Mouse (Mus musculus) lung, embryonic 15.5 days (tissue): ENCODE data around the gene Sept4. TPM values are rescaled to one million over a fixed set of nuclear protein-coding genes. Genes with fewer than 3 reads are reported as not detected.
A peak's percentile ranks its signal among the peaks of the same experiment; 100 is the strongest.

Experiments used
- ATAC-seq: fragments of 200-750 bp; cut with Nextera tagmentation; 2 replicates; pipeline ENCODE4 v1.8.0; 2017; ENCODE audit warnings: moderate number of reproducible peaks, borderline replicate concordance; ENCODE audit not compliant: low FRiP score, low TSS enrichment; ENCODE audit errors: extremely low read depth
- H3K27ac ChIP-seq: fragments of 300-500 bp; sonication (generic); 2 replicates; pipeline ENCODE4 v1.5.1; 2015; ENCODE audit warnings: moderate library complexity, mild to moderate bottlenecking, inconsistent platforms
- H3K27me3 ChIP-seq: fragments of 300-500 bp; sonication (generic); 2 replicates; pipeline ENCODE4 v1.6.1; 2015; ENCODE audit warnings: inconsistent platforms
- H3K36me3 ChIP-seq: fragments of 300-500 bp; sonication (generic); 2 replicates; pipeline ENCODE4 v1.6.1; 2015; ENCODE audit warnings: inconsistent platforms
- H3K4me1 ChIP-seq: fragments of 300-500 bp; sonication (generic); 2 replicates; pipeline ENCODE4 v1.6.1; 2015; ENCODE audit warnings: inconsistent platforms
- H3K4me2 ChIP-seq: fragments of 300-500 bp; sonication (generic); 2 replicates; pipeline ENCODE4 v1.6.1; 2015; ENCODE audit warnings: inconsistent platforms, mild to moderate bottlenecking, moderate library complexity
- H3K4me3 ChIP-seq: fragments of 300-500 bp; sonication (generic); 2 replicates; pipeline ENCODE4 v1.5.1; 2015; ENCODE audit warnings: mild to moderate bottlenecking, inconsistent platforms
- H3K9ac ChIP-seq: fragments of 300-500 bp; sonication (generic); 2 replicates; pipeline ENCODE4 v1.6.1; 2015; ENCODE audit warnings: inconsistent platforms
- H3K9me3 ChIP-seq: fragments of 300-500 bp; sonication (generic); 2 replicates; pipeline ENCODE4 v1.6.1; 2016; ENCODE audit warnings: inconsistent platforms
- WGBS: fragments of 180-500 bp; shearing (Covaris S2); methylation state at CpG from one replicate; pipeline ENCODE4 v1.1.7; 2015; 5-methylcytosine and 5-hydroxymethylcytosine counted together
- polyA plus RNA-seq: library from polyadenylated mRNA; unstranded; fragments of >200 nt; fragmentation: Nextera tagmentation; extraction: Ambion mirVana; gene quantifications from 2 replicates; pipeline ENCODE4 v1.2.1, GENCODE M21; 2015

Sept4 gene
- 76.8 and 85.6 TPM in 2 replicates for polyA plus RNA-seq

DNA sequence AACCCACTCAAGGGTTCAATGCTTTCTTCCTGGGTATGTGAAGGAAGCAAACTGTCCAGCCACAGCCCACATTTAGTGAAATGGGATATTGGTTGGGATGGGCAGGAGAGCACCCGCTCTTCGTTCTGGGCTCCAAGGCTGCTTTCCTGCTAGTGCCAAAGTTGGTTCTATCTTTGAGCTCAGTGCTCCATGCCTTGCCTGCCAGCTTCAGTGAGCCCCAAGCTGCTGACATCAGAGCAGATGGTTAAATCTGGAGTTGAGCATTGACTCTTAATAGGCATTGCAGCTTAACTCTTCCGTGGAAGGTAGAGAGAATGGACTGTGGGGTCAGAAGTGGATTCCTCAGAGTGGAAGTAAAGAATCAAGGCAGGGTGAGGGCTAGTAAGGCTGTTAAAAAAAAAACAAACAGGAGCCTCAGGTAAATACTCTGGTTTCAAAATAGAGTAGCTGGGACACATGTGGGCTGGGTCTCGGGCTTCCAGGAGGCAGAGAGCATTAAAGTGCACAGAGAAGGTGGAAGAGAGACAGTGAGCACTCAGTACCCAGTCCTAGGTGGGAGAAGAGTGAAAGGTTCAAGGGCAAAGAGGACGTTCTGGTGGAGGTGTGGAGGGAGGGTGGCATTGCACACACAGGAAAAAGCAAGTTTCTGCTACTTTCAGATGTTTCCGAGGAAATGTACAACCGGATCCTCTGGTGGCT, at the start of gene Sept4:
Gene Sept4 (plus strand): TSS at position 649 of the 699 bp plus-strand sequence.
- Histone ChIP-seq H3K4me2 (no peak within 1 kb of the TSS), H3K4me1 (peaks cover 8% of the 10 kb centered on the region), H3K36me3 (no peaks in the 10 kb centered on the region), H3K27me3 (no peaks in the 10 kb centered on the region), H3K9ac (no peak within 1 kb of the TSS), H3K4me3 (no peak within 1 kb of the TSS), H3K9me3 (no peaks in the 10 kb centered on the region), H3K27ac (no peak within 1 kb of the TSS)
- ATAC-seq, result no peak
- WGBS, result 78% methylated on average over 7 of the region's 7 CpGs

DNA sequence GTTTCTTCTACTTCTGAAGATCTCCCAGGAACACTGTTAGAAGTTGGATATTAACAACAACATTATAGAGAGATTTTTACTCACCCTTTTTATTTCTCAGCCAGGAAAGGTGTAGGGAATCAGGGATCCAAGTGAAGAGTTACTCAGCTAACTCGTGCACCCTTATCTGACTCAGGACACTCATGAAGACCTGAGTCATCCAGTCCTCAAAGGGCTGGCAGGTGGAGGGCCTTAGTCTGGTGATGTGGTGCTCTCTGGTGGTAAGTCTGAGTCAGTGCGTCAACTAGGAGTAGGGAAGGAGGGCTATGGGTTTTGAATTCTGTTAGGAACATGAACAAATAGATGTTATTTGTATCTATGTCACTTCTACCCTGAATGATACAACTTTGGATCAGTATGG, 49.4 kb upstream of the Sept4 start:
- Histone ChIP-seq H3K36me3 (no peaks in the 10 kb centered on the region), H3K9ac (no peak overlapping the region), H3K27me3 (no peaks in the 10 kb centered on the region), H3K4me1 (no peaks in the 10 kb centered on the region), H3K4me3 (no peak overlapping the region), H3K4me2 (no peak overlapping the region), H3K9me3 (no peaks in the 10 kb centered on the region), H3K27ac (no peak overlapping the region)
- WGBS, result 11% methylated on average over 2 of the region's 2 CpGs
- ATAC-seq, result no peak

DNA sequence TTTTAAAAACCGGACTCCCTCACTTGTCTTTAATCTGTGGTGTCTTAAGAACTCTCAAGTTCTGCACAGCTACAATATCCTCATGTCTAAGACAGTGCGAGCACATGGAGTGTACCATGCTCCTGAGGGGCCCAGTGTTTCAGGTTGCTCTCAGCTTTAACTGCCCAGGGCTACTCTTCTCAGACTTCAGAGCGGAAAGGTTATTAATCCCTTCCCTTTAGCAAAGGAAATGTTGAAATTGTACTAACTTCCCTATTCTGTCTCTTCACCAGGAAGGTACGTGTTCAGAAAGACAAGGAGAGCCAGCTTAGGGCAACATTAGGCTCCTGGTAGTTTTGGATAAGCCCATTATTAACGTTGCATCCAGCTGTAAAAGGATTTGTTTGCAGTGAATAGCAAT, 45.2 kb upstream of the Sept4 start:
- no peak for ATAC-seq
- H3K9me3 ChIP-seq, result no peaks in the 10 kb centered on the region
- H3K4me2 ChIP-seq, result no peak overlapping the region
- H3K27ac ChIP-seq, result no peak overlapping the region
- no peak overlapping the region for H3K4me3 ChIP-seq
- WGBS, result 70% methylated on average over 5 of the region's 5 CpGs
- no peaks in the 10 kb centered on the region for H3K27me3 ChIP-seq
- H3K9ac ChIP-seq, result no peak overlapping the region
- H3K4me1 ChIP-seq, result no peaks in the 10 kb centered on the region
- H3K36me3 ChIP-seq, result no peaks in the 10 kb centered on the region

DNA sequence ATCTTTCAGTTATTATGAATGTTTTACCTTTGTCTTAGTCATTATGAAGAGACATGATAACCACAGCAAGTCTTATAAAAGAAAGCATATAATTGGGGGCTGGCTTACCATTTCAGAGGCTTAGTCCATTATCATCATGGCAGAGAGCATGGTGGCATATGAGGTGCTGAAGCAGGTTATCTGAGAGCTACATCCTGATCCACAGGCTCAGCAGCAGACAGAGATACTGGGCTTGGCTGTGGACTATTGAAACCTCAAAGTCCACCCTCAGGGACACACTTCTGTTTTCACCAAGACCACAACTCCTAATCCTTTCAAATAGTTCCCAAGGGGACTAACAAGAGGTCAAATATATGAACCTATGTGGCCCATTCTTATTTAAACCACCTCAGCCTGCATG, 44.7 kb upstream of the Sept4 start:
- H3K27ac ChIP-seq, result no peak overlapping the region
- H3K4me3 ChIP-seq, result no peak overlapping the region
- no peaks in the 10 kb centered on the region for H3K27me3 ChIP-seq
- H3K36me3 ChIP-seq, result no peaks in the 10 kb centered on the region
- no peaks in the 10 kb centered on the region for H3K9me3 ChIP-seq
- H3K4me2 ChIP-seq, result no peak overlapping the region
- no peak overlapping the region for H3K9ac ChIP-seq
- no peaks in the 10 kb centered on the region for H3K4me1 ChIP-seq
- ATAC-seq, result no peak

DNA sequence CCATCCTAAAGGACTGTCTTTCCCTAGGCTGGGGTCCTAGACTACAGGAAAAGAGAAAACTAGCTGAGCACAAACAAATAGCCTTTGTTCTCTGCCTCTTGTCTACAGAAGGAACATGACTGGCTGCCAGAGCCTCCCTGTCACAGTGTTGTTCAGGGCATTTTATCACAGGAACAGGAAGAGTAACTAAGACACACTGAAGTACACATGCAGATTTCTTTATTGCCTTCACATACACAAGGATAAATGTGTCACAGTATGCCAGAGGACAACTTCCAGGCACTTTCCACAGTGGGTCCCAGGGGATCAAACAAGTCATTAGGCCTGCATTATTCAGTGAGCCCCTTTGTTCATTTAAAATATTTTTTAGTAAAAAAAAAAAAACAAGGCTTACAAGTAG, 43.9 kb upstream of the Sept4 start:
- Histone ChIP-seq H3K27ac (no peak overlapping the region), H3K9ac (no peak overlapping the region), H3K4me3 (no peak overlapping the region), H3K4me1 (no peaks in the 10 kb centered on the region), H3K9me3 (no peaks in the 10 kb centered on the region), H3K36me3 (no peaks in the 10 kb centered on the region), H3K4me2 (no peak overlapping the region), H3K27me3 (no peaks in the 10 kb centered on the region)
- ATAC-seq, result no peak

DNA sequence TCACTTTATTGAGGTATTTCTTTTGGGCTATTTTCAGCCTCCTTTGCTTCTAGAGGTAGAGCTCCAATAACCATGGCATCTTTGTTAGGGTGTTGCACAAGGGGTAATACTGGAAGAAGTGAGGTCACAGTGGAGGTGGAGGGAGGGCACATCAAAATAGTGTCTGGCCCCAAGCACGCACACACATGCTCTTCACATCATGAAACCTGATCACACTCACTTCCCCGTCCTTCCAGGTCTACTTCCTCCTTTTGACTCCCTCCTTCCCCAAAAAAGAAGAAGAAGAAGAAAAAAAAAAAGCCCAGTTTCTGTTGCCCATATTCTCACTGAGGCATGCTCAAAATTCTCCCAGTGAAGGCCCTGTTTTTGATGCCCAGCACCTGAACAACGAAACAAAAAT, 41.3 kb upstream of the Sept4 start:
- Histone ChIP-seq H3K9me3 (no peaks in the 10 kb centered on the region), H3K27ac (no peak overlapping the region), H3K27me3 (no peaks in the 10 kb centered on the region), H3K36me3 (no peaks in the 10 kb centered on the region), H3K4me1 (no peaks in the 10 kb centered on the region), H3K4me2 (no peak overlapping the region), H3K9ac (no peak overlapping the region), H3K4me3 (no peak overlapping the region)
- no peak for ATAC-seq
- 65% methylated on average over 3 of the region's 3 CpGs for WGBS

DNA sequence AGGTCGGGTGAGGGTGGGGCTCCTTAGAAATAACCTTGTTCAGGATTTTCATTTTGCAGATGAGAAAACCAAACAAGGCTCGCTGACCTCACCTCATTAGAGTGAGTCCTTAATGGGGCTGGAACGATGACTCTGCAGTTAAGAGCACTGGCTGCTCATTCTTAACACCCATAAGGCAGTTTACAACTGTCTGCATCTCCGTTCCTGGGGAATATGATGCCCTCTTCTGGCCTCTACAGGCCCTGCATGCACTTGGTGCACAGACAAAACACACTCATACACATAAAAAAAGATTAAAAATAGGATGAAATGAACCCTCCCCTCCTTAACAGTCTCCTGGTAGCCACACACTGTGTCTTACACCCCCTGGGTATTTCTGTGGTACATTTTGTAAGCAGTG, 40.7 kb upstream of the Sept4 start:
- H3K27me3 ChIP-seq, result no peaks in the 10 kb centered on the region
- H3K27ac ChIP-seq, result no peak overlapping the region
- no peak overlapping the region for H3K9ac ChIP-seq
- ATAC-seq, result no peak
- no peak overlapping the region for H3K4me3 ChIP-seq
- 42% methylated on average over 4 of the region's 4 CpGs for WGBS
- no peaks in the 10 kb centered on the region for H3K4me1 ChIP-seq
- H3K36me3 ChIP-seq, result no peaks in the 10 kb centered on the region
- no peak overlapping the region for H3K4me2 ChIP-seq
- H3K9me3 ChIP-seq, result no peaks in the 10 kb centered on the region

DNA sequence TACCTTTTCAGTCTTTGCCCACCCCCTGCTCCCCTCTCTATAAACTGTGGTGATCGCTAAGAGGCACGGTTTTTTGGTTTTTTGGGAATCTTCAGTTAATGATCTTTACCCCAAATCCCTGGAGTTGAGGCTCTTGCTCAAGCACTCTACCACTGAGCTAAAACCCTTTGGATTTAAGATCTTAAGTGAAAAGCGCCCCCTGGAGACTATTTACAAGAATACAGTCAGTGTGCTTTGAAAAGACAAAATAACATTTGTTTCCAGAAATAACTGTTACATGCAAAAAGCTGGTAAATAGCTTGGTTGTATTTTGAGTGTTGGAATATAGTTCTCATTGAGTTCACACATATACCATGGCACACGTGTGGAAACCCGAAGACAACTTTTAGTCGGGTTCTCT, 37.0 kb upstream of the Sept4 start:
- Histone ChIP-seq H3K4me2 (no peak overlapping the region), H3K27ac (no peak overlapping the region), H3K27me3 (no peaks in the 10 kb centered on the region), H3K4me3 (no peak overlapping the region), H3K36me3 (no peaks in the 10 kb centered on the region), H3K9me3 (no peaks in the 10 kb centered on the region), H3K4me1 (no peaks in the 10 kb centered on the region), H3K9ac (no peak overlapping the region)
- WGBS, result 54% methylated on average over 6 of the region's 6 CpGs
- ATAC-seq, result no peak

DNA sequence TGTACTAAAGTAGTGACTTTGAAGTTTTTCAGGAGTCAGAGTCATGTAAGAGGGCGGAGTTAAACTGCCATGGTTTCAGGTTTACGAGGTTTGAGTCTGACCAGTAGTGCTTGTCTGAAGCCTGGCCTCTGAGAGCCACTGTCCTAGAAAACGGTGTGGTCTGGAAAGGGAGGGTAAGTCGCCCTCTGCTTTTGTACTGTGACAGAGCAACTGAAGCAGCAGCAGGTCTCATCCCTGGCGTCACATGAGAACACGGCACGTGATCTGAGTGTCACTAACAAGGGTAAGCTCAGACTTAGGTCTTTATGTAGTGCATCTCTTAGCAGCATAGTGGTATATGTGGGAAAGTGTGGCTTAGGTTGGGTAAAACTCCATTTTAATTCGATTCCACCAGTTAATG, 26.4 kb upstream of the Sept4 start:
- 34% methylated on average over 8 of the region's 8 CpGs for WGBS
- H3K27ac ChIP-seq, result no peak overlapping the region
- H3K4me1 ChIP-seq, result no peaks in the 10 kb centered on the region
- no peak overlapping the region for H3K9ac ChIP-seq
- H3K9me3 ChIP-seq, result no peaks in the 10 kb centered on the region
- ATAC-seq, result no peak
- H3K36me3 ChIP-seq, result no peaks in the 10 kb centered on the region
- no peak overlapping the region for H3K4me3 ChIP-seq
- no peaks in the 10 kb centered on the region for H3K27me3 ChIP-seq
- no peak overlapping the region for H3K4me2 ChIP-seq

DNA sequence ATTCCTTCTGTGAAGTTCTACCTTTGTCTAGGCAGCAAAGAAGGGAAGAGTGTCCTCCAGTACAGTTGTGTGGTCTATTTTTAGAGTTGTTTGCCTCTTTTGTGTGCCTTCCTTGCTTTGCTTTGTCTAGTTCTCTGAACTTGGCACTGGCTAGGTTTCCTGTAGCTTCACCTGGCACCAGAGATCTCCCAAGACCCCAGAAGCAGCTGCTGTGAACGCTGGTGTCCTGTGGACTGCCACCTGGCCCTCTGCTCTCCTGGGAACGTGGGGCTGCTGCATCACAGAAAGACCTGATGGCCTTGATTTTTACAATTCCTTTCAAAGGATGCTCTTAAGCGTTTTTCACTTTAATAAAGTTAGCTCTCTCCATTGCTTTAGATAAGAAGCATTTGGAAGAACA, 25.8 kb upstream of the Sept4 start:
- Histone ChIP-seq H3K4me3 (no peak overlapping the region), H3K4me2 (no peak overlapping the region), H3K9ac (no peak overlapping the region), H3K27ac (no peak overlapping the region), H3K27me3 (no peaks in the 10 kb centered on the region), H3K9me3 (no peaks in the 10 kb centered on the region), H3K4me1 (no peaks in the 10 kb centered on the region), H3K36me3 (no peaks in the 10 kb centered on the region)
- ATAC-seq, result no peak
- 42% methylated on average over 3 of the region's 3 CpGs for WGBS

DNA sequence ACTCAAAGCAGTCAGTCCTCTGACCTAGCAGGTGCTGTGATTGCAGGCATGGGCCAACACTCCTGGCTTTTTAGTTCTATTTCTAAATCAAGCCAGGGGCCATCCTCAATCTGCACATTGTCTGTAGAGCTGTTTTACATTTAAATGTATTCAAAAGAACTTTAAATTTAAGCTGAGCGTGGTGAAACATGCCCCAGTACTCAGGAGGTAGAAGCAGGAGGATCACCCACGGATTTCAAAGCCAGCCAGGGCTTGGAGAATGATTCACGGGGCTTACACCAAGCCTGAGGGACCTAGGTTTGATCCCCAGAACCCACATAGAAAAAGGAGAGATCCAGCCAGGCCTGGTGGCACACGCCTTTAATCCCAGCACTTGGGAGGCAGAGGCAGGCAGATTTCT, 15.4 kb upstream of the Sept4 start:
- H3K9me3 ChIP-seq, result no peaks in the 10 kb centered on the region
- ATAC-seq, result no peak
- no peak overlapping the region for H3K9ac ChIP-seq
- peak overlapping the region; percentile 10; the same call in 1 of the 2 replicates for H3K27ac ChIP-seq
- WGBS, result 80% methylated on average over 4 of the region's 4 CpGs
- peaks cover 15% of the 10 kb centered on the region for H3K4me1 ChIP-seq
- no peaks in the 10 kb centered on the region for H3K27me3 ChIP-seq
- no peak overlapping the region for H3K4me3 ChIP-seq
- no peaks in the 10 kb centered on the region for H3K36me3 ChIP-seq
- H3K4me2 ChIP-seq, result no peak overlapping the region

DNA sequence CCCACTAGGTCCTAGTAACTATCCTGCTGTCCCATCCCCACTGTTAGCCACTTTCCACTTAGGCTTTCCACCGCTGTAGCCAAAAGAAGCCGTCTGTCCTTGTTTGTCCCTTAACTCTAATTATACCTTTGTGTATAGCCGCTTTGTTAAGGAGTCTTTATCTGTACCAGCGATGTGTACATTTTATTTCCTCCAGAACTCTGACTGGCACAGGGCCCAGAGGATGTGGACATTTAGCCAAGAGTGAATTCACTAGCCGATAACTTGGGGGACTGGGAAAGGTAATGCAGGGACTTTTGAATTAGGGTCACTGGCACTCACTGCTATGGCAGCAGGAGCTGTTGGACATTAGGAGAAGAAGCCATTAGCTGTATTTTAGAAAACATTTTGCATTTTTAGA, 14.3 kb upstream of the Sept4 start:
- ATAC-seq, result 0 out of 2 replicates have a peak, but pooled peaks have one; percentile 42
- H3K4me2 ChIP-seq, result no peak overlapping the region

More for the DNA sequence above, 14.3 kb upstream of the Sept4 start:
- H3K36me3 ChIP-seq, result no peaks in the 10 kb centered on the region
- no peak overlapping the region for H3K4me3 ChIP-seq
- 15% methylated on average over 5 of the region's 5 CpGs for WGBS
- H3K9me3 ChIP-seq, result no peaks in the 10 kb centered on the region
- H3K27ac ChIP-seq, result peak overlapping the region; percentile 58
- no peaks in the 10 kb centered on the region for H3K27me3 ChIP-seq
- no peak overlapping the region for H3K9ac ChIP-seq
- peaks cover 15% of the 10 kb centered on the region for H3K4me1 ChIP-seq
